Mouse (Mus musculus) kidney, postnatal 10 days (tissue): ENCODE measurements at regions not wholly inside any gene's neighbourhood (a gene's known extent, or its start where the extent isn't known, plus 50 kb on each side); places are given as distances from the start of the nearest gene placed in this dataset.
A peak's percentile ranks its signal among the peaks of the same experiment; 100 is the strongest.

ENCODE experiments used
- DNase-seq: peaks from one replicate; pipeline ENCODE4 v3.0.0; 2021; ENCODE audit warnings: mixed read lengths

GRCm38 (mm10) chr1:190398308-190398707, 227.8 kb upstream of the Prox1 start:
- DNase-seq = no peak

- no peak for DNase-seq
These were observed 227.3 kb upstream of the Prox1 start for GRCm38 (mm10) chr1:190397811-190398210.

- peak; percentile 33 for DNase-seq
These were observed 222.5 kb upstream of the Prox1 start for GRCm38 (mm10) chr1:190393061-190393460.

- DNase-seq = no peak
These were observed 218.3 kb upstream of the Prox1 start for GRCm38 (mm10) chr1:190388853-190389252.

DNA sequence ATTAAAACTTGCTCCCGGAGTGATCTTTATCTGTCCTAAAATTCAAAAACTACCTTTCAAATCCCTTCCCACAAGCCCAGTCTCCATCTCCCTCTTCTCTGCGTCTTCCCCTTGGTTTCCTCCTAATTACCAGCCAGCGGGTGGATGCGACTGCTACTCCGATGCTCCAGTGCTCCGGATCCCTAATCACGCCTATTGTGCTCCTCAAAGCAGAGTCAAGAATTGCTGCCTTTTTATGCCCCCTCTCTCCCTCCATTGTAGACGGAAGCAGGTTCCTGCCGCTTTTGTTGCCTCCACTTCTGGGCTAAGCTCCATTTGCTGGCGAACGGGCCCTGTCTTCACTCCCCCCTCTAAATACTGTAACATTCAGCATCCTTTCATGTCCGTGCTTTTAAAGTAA, 214.0 kb upstream of the Prox1 start:
- DNase-seq = no peak

DNA sequence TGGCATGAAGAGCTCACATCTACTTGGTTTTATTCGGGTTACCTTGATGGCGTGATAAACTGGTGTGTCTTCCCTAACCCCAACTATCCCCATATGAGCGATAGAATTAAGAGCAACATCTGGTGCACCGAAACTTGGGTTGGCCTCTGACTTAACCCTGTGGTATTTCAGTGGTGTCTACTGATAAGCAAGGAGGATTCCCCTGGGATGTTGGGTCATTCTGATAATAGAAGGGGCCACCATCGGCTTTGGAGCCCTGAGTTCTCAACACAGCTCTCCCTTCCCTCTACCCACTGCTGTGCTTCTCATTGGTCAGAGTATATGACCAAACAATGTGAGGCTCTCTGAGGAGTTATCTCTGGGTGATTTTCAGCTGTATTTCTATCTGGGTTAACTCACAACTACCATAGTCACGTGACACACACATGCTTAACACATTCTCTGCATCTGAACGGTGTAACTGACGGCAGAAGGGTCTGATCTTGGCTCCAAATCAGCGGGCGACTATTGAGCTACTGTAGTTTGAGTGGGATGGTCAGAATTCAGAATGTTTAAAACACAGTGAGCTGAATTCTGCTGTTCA, 212.8 kb upstream of the Prox1 start:
- no peak for DNase-seq

DNA sequence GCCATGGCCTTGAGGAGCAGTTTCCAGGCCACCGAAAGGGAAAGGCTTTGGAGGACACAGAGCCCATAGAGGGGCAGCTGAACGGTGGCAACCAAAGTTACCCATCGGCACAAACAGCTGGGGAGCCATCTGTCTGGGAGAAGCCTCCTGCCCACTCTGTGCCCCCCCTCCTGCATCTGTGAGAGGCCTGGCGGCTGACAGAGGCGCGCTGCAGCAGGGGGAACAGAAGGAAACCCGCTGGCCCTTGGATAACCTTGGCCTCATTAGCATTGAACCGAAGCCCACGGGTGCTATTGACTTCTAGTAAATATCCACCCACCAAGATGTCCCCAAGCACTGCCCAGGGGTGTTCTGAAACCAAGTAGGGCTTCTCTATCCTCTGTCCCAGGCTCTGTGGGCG, 209.6 kb upstream of the Prox1 start:
- no peak for DNase-seq

GRCm38 (mm10) chr1:190375160-190375880, 204.8 kb upstream of the Prox1 start:
- no peak for DNase-seq

GRCm38 (mm10) chr1:190374270-190374669, 203.8 kb upstream of the Prox1 start:
- DNase-seq = peak; percentile 81

- DNase-seq = peak; percentile 37
These were observed 196.1 kb upstream of the Prox1 start for GRCm38 (mm10) chr1:190366631-190367030.

DNA sequence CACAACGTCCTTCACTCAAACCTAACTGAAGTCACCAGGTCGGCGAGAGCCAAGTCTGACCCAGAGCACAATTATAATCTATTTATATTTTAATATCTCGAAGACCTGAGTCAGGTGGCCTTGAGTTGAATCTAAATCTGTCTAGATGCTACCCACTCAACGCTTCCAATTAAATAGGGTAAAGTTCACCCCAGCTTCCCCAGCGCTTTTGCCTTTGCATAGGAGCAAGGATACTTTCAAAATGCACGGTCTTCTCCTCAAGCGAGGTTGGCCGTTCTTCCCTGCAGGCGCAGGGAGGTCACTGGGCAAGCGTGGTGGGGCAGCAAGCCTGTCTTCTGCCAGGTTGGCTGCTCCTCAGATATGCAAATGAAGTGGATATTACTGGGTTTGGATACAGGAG, 194.6 kb upstream of the Prox1 start:
- DNase-seq = no peak

GRCm38 (mm10) chr1:190360661-190361060, 190.1 kb upstream of the Prox1 start:
- DNase-seq = peak; percentile 12

GRCm38 (mm10) chr1:190357779-190358178, 187.3 kb upstream of the Prox1 start:
- DNase-seq = peak; percentile 62

- peak; percentile 15 for DNase-seq
These were observed 177.1 kb upstream of the Prox1 start for GRCm38 (mm10) chr1:190347610-190348009.

DNA sequence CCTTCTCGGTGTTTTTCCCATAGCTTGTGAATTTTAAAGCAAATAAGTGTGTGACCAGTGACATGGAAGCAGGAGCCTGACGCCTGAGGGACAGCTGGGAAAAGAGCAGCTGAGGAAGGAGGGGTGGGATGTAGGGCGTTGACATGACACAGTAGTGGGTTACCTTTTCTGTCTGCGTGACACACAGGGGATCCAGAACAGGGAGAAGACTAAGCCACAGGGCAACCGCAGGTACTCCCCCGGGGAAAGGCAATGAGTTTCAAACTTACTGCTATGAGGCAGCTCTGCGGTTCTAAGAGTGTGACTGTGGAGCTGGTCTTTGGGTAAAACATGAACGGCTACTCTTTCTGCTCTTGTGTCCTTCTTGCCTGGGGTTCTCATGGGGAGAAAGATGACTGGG, 170.2 kb upstream of the Prox1 start:
- DNase-seq = no peak

DNA sequence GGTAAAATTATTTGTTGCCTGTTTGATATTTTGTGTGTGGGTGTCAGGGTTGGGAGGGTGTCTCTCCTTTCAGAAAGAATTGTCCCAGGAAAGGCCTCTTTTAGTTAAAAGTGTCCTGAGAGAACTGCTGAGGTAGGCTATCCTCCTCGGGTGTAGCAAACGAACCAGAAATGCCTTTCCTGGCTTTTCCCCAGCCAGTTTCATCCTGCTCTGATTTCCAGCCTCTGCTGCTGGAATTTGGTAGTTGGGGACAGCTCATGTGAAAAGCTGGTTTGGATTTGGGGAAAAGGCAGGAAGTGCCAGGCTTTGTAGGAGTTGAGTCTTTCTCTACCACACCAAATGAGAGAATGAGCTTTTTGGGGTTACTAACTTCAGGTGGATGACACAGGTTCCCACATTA, 164.0 kb upstream of the Prox1 start:
- DNase-seq = no peak

- no peak for DNase-seq
These were observed 163.5 kb upstream of the Prox1 start for GRCm38 (mm10) chr1:190334053-190334452.

DNA sequence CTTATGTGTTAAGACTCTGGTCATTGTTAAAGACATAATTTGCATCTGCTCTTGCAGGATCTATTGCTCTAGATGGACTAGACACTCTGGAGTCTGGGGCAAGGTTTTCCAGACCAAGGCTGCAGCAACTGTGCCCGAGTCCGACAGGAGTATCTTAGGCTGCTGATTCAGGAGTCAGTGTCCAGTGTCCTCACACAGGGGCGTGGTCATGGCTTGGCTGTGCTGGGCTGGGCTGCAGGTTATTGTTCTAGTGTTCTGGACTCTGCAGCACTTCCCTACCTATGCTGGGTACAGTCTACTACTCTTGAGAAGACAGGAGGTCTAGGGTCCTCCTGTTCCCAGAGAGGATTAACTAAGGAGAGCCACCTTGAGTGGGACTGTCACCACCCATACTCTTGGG, 161.5 kb upstream of the Prox1 start:
- DNase-seq = no peak

DNA sequence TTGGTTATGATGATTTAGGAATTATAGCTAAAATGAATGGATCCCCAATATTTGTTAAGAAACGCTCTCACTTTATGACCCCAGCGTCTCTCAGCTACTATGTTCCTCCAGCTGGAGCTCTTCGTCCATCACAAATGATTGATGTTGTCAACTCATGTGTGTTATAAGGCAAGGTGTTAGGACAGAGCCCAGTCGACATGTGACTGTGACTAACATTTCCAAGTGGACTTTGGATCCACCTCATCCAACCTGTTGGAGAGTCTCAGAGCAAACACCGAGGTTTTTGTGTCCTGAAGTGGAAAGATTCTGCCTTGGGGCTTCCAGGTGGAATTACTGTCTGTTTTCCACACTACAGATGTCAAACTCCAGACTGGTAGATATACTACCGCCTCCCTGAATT, 154.0 kb upstream of the Prox1 start:
- DNase-seq = no peak

DNA sequence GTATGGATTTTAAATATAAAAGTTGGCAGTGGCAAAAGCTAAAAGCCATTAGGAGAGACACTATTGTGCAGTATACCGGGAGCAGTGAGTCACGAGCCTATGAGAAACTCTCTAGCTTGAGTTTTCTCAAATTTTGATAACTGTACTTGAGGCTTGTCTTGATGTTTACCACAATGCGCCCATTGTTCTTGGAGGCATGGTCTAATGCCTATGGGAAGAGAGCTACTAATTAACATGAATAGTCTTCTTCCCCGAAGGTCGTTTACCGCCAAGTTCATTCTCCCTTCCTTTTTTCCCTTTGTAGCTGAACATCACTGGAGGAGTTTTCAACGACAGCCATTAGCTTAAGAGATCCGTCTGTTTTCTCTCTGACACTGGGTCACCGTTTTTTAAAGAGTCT, 153.2 kb upstream of the Prox1 start:
- no peak for DNase-seq

- DNase-seq = no peak
These were observed 145.7 kb upstream of the Prox1 start for GRCm38 (mm10) chr1:190316175-190316574.

- DNase-seq = peak; percentile 39
These were observed 139.3 kb upstream of the Prox1 start for GRCm38 (mm10) chr1:190309831-190310230.

DNA sequence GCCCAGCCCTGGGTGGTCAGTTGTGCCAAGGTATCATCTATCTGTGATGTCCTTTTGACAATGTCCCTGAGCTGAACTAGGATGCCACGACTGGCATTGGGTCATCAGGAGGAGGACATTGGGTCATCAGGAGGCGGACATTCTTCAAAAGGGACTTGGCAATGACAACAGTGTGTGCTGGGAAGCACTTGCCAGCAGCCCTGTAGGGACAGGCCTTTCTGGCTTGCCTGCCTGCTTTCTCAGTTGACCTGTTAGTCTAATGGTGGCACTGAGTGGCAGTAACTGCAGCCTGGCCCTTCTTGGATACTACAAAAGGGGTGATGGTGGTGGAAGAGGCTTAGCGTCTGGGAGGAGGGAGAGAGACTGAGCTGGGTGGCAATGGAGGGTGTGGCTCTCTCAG, 137.2 kb upstream of the Prox1 start:
- DNase-seq = no peak

- DNase-seq = no peak
These were observed 127.3 kb upstream of the Prox1 start for GRCm38 (mm10) chr1:190297666-190298327.
